Mouse (Mus musculus) thymus, adult 2 months (tissue): ENCODE measurements around the gene Nostrin. TPM values are rescaled to one million over a fixed set of nuclear protein-coding genes. Genes with fewer than 3 reads are reported as not detected.
A peak's percentile ranks its signal among the peaks of the same experiment; 100 is the strongest.

Source experiments
- DNase-seq: peaks from one replicate; pipeline ENCODE4 v3.0.0; 2021
- H3K27ac ChIP-seq: fragments of 200-500 bp; 2 replicates; pipeline ENCODE4 v1.5.1; 2012; ENCODE audit warnings: low read length, control low read depth; ENCODE audit not compliant: control insufficient read depth, insufficient read depth
- H3K27me3 ChIP-seq: fragments of 200-500 bp; 2 replicates; pipeline ENCODE4 v1.6.1; 2012; ENCODE audit warnings: mild to moderate bottlenecking, low read length, moderate library complexity, mixed read lengths; ENCODE audit not compliant: control insufficient read depth, insufficient read depth
- H3K36me3 ChIP-seq: fragments of 200-500 bp; 2 replicates; pipeline ENCODE4 v1.6.1; 2012; ENCODE audit warnings: mild to moderate bottlenecking, low read length, moderate library complexity; ENCODE audit not compliant: control insufficient read depth, insufficient read depth
- H3K4me1 ChIP-seq: fragments of 200-500 bp; replicated peaks from 2 replicates; pipeline ENCODE4 v1.6.1; 2012; ENCODE audit warnings: low read length; ENCODE audit not compliant: control insufficient read depth, insufficient read depth
- H3K4me3 ChIP-seq: fragments of 200-500 bp; 2 replicates; pipeline ENCODE4 v1.5.1; 2012; ENCODE audit warnings: mild to moderate bottlenecking, low read length, control low read depth, moderate library complexity; ENCODE audit not compliant: control insufficient read depth, insufficient read depth
- CTCF ChIP-seq: fragments of 200-500 bp; IDR thresholded peaks from 2 replicates; pipeline ENCODE4 v1.5.1; 2012; ENCODE audit warnings: mild to moderate bottlenecking, control low read depth, low read length, moderate library complexity, borderline replicate concordance; ENCODE audit not compliant: control insufficient read depth, poor library complexity, insufficient read depth; ENCODE audit errors: extremely low read depth
- POLR2A ChIP-seq: fragments of 200-500 bp; IDR thresholded peaks from 2 replicates; pipeline ENCODE4 v1.6.1; 2012; ENCODE audit warnings: mild to moderate bottlenecking, low read length, control low read depth, moderate library complexity; ENCODE audit not compliant: control insufficient read depth, poor library complexity, insufficient read depth; ENCODE audit errors: extremely low read depth
- WGBS: fragments of 180-500 bp; shearing (Covaris S2); methylation state at CpG from one replicate; pipeline ENCODE4 v1.1.7; 2018; 5-methylcytosine and 5-hydroxymethylcytosine counted together
- polyA plus RNA-seq: library from polyadenylated mRNA; depleted of rRNA; stranded (reverse); fragments of >200 nt; gene quantifications from 2 replicates; pipeline ENCODE4 v1.2.3, GENCODE M21; 2012

Nostrin gene
- polyA plus RNA-seq, 1 experiment: 1.00 TPM

DNA sequence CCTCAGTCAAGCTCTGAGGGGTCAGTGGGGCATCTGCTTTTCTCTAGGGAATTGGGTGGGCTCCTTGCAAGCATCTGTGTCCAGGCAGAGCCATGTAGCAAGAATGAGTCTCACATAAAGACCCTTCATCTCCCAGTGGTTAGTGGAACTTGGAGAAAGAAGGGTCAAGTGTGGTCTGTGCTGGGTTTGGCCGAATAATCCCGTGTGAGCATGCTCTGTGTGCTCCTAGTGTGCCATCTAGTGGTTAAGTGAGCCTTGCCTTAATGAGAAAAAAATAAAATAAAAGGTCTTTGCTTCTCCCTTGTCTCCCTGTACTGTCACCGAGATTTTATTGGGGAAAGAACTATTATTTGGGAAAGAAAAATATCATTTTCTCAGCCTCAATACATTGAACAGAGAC lies 34.9 kb upstream of the Nostrin start:
- 6% methylated on average over 3 of the region's 3 CpGs for WGBS
- H3K36me3 ChIP-seq: no peaks in the 10 kb centered on the region
- H3K27ac ChIP-seq: no peak overlapping the region
- no peak for TF ChIP-seq CTCF
- TF ChIP-seq POLR2A: no peak
- no peak overlapping the region for H3K4me3 ChIP-seq
- peak; percentile 28 for DNase-seq
- H3K4me1 ChIP-seq: no peaks in the 10 kb centered on the region
- H3K27me3 ChIP-seq: no peaks in the 10 kb centered on the region

DNA sequence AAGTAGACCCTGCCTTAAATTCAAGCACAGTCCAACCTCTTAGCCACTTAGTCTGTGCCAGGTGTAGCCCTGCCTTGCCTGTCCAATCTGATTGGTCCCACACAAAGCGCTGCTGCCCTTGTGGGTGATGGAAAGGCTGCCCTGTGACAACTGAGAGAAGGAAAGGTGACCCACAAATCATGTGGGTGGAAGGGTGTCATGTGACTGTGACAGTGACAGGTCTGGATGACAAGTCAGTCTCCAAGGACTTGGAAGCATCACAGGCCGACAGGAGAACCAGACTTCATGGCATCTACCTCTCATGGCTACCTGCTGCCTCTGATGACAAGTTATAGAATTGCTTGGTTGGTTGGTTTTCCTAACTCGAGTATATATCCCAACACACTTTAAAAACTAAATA lies 32.1 kb upstream of the Nostrin start:
- Histone ChIP-seq H3K4me3 (no peak overlapping the region), H3K27ac (no peak overlapping the region), H3K27me3 (no peaks in the 10 kb centered on the region), H3K36me3 (no peaks in the 10 kb centered on the region), H3K4me1 (no peaks in the 10 kb centered on the region)
- WGBS: 94% methylated on average over 3 of the region's 3 CpGs
- no peak for TF ChIP-seq POLR2A
- no peak for TF ChIP-seq CTCF
- no peak for DNase-seq

DNA sequence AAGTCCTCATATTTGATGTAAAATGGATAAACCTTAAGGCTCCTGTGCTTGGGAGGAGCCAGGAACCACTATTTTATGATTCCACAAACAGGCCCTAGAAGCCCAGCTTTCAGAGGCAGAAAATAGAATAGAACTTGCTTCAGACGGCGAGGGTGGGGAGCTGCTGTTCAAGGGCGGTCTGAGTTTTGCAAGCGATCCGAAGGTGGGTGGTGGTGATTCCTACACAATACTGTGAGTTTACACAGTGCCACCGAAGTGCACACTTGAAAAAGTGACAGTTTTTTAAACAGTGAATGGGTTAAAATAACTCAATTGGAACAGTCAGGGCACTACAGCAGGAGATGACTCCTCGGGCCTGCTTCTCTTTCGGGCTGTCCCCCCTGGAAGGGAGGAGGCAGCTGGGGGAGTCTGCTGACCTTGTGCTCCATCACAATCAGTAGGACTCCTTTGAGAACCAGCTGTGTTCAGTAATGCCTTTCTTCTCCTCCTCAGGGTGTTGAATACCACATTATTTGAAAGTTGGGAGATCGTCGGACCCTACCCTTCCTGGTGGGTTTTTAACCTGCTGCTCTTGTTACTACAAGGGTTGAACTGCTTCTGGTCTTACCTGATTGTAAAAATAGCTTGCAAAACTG lies 31.0 kb upstream of the Nostrin start:
- H3K27ac ChIP-seq: no peak overlapping the region
- no peak overlapping the region for H3K4me3 ChIP-seq
- TF ChIP-seq POLR2A (no peak), CTCF (no peak)
- peaks cover 4% of the 10 kb centered on the region for H3K4me1 ChIP-seq
- H3K27me3 ChIP-seq: no peaks in the 10 kb centered on the region
- no peaks in the 10 kb centered on the region for H3K36me3 ChIP-seq
- WGBS: 93% methylated on average over 10 of the region's 10 CpGs
- DNase-seq: no peak

DNA sequence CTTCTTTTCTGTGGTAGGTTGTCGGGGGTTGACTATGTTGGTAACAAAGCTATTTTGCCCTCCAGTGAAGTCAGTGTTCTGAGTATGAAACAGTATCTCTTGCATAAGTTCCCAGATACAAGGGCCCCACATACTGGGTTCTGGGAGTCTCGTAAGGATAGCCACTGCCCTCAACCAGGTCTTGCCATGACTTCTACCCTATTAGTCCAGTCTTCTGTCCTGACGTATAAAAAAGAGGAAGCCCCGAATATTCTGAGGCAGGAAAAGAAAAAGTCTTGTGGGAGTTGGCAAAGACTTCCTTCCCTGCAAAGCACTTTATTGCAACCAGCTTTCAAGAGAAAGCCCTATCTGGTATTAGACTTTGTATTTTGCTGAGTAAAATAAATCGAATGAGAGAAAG lies 26.4 kb upstream of the Nostrin start:
- Histone ChIP-seq H3K4me1 (peaks cover 6% of the 10 kb centered on the region), H3K4me3 (no peak overlapping the region), H3K27ac (no peak overlapping the region), H3K27me3 (no peaks in the 10 kb centered on the region), H3K36me3 (peaks cover 4% of the 10 kb centered on the region; the same call in 1 of the 2 replicates)
- WGBS: 6% methylated on average over 5 of the region's 5 CpGs
- TF ChIP-seq POLR2A (no peak), CTCF (no peak)
- no peak for DNase-seq

DNA sequence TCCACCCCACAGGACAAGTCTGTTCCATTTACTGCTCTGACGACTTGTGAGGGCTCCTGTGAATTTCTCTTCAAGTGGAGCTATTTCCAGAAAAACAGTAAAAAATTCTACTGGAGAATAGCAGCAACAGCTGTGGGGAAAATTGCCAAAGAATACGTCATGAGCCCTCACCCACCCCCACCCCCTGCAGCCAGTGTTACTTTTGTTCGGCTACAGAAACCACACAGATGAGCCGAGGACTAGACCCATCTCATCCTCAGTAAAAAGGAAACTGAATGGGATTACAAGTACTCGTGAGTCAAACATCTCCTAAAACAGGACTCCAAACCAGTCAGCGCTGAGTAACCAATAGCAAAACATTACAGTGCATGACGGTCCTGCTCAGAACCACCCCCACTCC lies 25.9 kb upstream of the Nostrin start:
- DNase-seq: no peak
- no peak overlapping the region for H3K4me3 ChIP-seq
- H3K27me3 ChIP-seq: no peaks in the 10 kb centered on the region
- peaks cover 4% of the 10 kb centered on the region; the same call in 1 of the 2 replicates for H3K36me3 ChIP-seq
- WGBS: 18% methylated on average over 7 of the region's 7 CpGs
- H3K27ac ChIP-seq: no peak overlapping the region
- peaks cover 6% of the 10 kb centered on the region for H3K4me1 ChIP-seq
- no peak for TF ChIP-seq POLR2A
- no peak for TF ChIP-seq CTCF

DNA sequence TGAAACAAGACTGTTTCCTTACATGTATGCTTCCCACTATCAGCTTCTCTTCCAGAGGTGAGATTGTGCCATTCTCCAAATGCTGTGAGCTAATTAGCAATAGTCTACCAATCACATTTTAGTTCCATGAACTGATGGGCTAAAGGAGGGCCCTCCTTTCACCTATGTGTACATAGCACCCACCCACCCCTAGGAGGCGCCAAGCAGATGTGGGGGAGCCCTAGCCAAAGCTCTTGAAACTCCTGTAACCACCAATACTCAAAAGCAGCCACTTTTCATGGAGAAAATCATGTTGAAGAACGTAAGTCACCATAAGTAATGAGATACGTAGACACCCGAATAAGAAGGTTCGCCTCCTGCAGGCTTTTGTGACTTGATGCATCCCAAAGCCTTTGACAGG lies 23.0 kb upstream of the Nostrin start:
- WGBS: 94% methylated on average over 5 of the region's 5 CpGs
- Histone ChIP-seq H3K27ac (no peak overlapping the region), H3K4me3 (no peak overlapping the region), H3K27me3 (no peaks in the 10 kb centered on the region), H3K36me3 (peaks cover 4% of the 10 kb centered on the region; the same call in 1 of the 2 replicates), H3K4me1 (peaks cover 6% of the 10 kb centered on the region)
- TF ChIP-seq CTCF: no peak
- no peak for TF ChIP-seq POLR2A
- DNase-seq: no peak

DNA sequence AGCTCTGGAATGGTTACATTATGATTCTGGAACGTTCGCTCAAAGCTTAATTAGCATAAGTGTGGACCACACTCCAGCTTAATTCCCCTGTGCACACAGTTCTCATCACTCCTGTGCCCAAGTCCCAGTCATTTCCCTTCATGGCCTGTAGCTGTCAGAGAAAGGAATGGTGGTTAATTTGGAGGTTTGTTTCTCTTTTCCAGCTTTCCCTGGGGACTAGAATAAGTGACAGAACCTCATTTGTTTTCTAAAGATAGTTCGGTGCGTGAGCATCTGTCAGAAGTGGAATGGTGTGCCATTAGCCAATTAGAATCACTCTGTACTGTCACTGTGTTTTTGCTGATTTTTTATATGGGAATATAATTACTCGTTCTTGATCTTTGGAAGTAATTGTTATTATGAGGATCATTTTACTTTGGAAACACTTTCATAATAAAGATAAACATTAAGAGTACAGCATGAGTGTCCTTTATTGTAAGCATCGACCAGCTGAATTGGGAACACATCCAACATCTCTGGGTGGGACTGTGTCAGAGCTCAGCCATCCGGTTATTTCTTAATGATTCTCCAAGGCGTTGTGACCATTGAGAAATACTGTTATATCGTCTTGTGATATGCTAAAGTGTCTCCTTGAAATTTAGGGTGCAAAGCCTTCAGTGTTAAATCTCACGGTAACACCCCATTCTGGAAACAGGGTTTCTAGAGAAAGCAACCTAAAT lies 21.6 kb upstream of the Nostrin start:
- TF ChIP-seq POLR2A (no peak), CTCF (no peak)
- Histone ChIP-seq H3K4me1 (peaks cover 3% of the 10 kb centered on the region), H3K36me3 (peaks cover 4% of the 10 kb centered on the region; the same call in 1 of the 2 replicates), H3K4me3 (no peak overlapping the region), H3K27me3 (no peaks in the 10 kb centered on the region), H3K27ac (no peak overlapping the region)
- DNase-seq: no peak
- WGBS: 92% methylated on average over 10 of the region's 10 CpGs
